Mouse (Mus musculus): ENCODE measurements around the gene Mgarp.
"Not testable (repeated sequence)": the region's sequence is repeated elsewhere in the genome, so short reads cannot be mapped to it uniquely, and the experiment has no call there.

Gene Mgarp

GRCm38 (mm10) chr3:51396219-51397068 is at the start of gene Mgarp:
Gene Mgarp (minus strand): TSS chr3:51396738.
- DNase-seq (ENCODE audit: low spot score in 2 of 2), result no peak

- DNase-seq (ENCODE audit: low spot score in 2 of 2), result no peak
These were observed 38.5 kb upstream of the Mgarp start for GRCm38 (mm10) chr3:51434871-51435595.

- not testable (repeated sequence) for DNase-seq (ENCODE audit: low spot score in 2 of 2)
These were observed 37.8 kb upstream of the Mgarp start for GRCm38 (mm10) chr3:51434364-51434763.

- DNase-seq (ENCODE audit: low spot score in 2 of 2), result no peak
These were observed 28.9 kb upstream of the Mgarp start for GRCm38 (mm10) chr3:51425394-51425793.

- DNase-seq (ENCODE audit: low spot score in 2 of 2), result no peak
These were observed 25.4 kb upstream of the Mgarp start for GRCm38 (mm10) chr3:51421921-51422320.

- DNase-seq (ENCODE audit: low spot score in 2 of 2), result no peak
These were observed 21.4 kb upstream of the Mgarp start for GRCm38 (mm10) chr3:51417966-51418365.

GRCm38 (mm10) chr3:51417485-51417884 is 20.9 kb upstream of the Mgarp start:
- DNase-seq (ENCODE audit: low spot score in 2 of 2), result no peak

- DNase-seq (ENCODE audit: low spot score in 2 of 2), result no peak
These were observed 20.6 kb upstream of the Mgarp start for GRCm38 (mm10) chr3:51417135-51417458.

- peak in 1 of 2 experiments; percentile 23 for DNase-seq (ENCODE audit: low spot score in 2 of 2)
These were observed 20.0 kb upstream of the Mgarp start for GRCm38 (mm10) chr3:51416364-51417134.

GRCm38 (mm10) chr3:51416073-51416363 is 19.5 kb upstream of the Mgarp start:
- DNase-seq (ENCODE audit: low spot score in 2 of 2), result no peak

GRCm38 (mm10) chr3:51415098-51416072 is 18.8 kb upstream of the Mgarp start, which contains the start of gene Naa15:
Gene Naa15 (plus strand): TSS chr3:51415148.
- DNase-seq (ENCODE audit: low spot score in 2 of 2), result peak; percentile 94 to 95

GRCm38 (mm10) chr3:51413276-51413675 is 16.7 kb upstream of the Mgarp start:
- DNase-seq (ENCODE audit: low spot score in 2 of 2), result no peak

GRCm38 (mm10) chr3:51412457-51412856 is 15.9 kb upstream of the Mgarp start:
- DNase-seq (ENCODE audit: low spot score in 2 of 2), result no peak

GRCm38 (mm10) chr3:51408561-51409183 is 12.1 kb upstream of the Mgarp start, which contains the start of gene Ndufc1:
Gene Ndufc1 (minus strand): TSS chr3:51408988.
- DNase-seq (ENCODE audit: low spot score in 2 of 2), result peak; percentile 90 to 94

- DNase-seq (ENCODE audit: low spot score in 2 of 2), result no peak
These were observed 11.5 kb upstream of the Mgarp start for GRCm38 (mm10) chr3:51407870-51408560.

- DNase-seq (ENCODE audit: low spot score in 2 of 2), result no peak
These were observed 6.1 kb upstream of the Mgarp start for GRCm38 (mm10) chr3:51402628-51403027.

GRCm38 (mm10) chr3:51402054-51402453 is 5.5 kb upstream of the Mgarp start:
- not testable (repeated sequence) for DNase-seq (ENCODE audit: low spot score in 2 of 2)

- no peak for DNase-seq (ENCODE audit: low spot score in 2 of 2)
These were observed 4.1 kb upstream of the Mgarp start for GRCm38 (mm10) chr3:51400682-51401081.

- no peak for DNase-seq (ENCODE audit: low spot score in 2 of 2)
These were observed 3.0 kb upstream of the Mgarp start for GRCm38 (mm10) chr3:51399531-51399930.

- no peak for DNase-seq (ENCODE audit: low spot score in 2 of 2)
These were observed 2.1 kb upstream of the Mgarp start for GRCm38 (mm10) chr3:51398667-51399066.
